Mouse (Mus musculus) liver, embryonic 14.5 days (tissue): ENCODE measurements at regions not wholly inside any gene's neighbourhood (a gene's known extent, or its start where the extent isn't known, plus 50 kb on each side); places are given as distances from the start of the nearest gene placed in this dataset.

Experiments
- ATAC-seq: fragments of 200-750 bp; cut with Nextera tagmentation; 2 replicates; pipeline ENCODE4 v1.8.0; 2017; ENCODE audit warnings: moderate number of reproducible peaks, mild to moderate bottlenecking, moderate library complexity; ENCODE audit not compliant: insufficient read depth
- DNase-seq, 3 experiments: peaks; one replicate each; pipeline ENCODE4 v3.0.0-alpha.2; 2012 to 2013; ENCODE audit warnings: low read depth in 3 of 3, low spot score in 3 of 3
- H3K27ac ChIP-seq: fragments of 300-500 bp; sonication (generic); 2 replicates; pipeline ENCODE4 v1.5.1; 2014; ENCODE audit warnings: moderate library complexity, mild to moderate bottlenecking, control low read depth, inconsistent platforms
- H3K27me3 ChIP-seq: fragments of 300-500 bp; sonication (generic); 2 replicates; pipeline ENCODE4 v1.6.1; 2014; ENCODE audit warnings: mild to moderate bottlenecking, low read length, moderate library complexity; ENCODE audit not compliant: control insufficient read depth, insufficient read depth
- H3K36me3 ChIP-seq: fragments of 300-500 bp; sonication (generic); replicated peaks from 2 replicates; pipeline ENCODE4 v1.6.1; 2014; ENCODE audit warnings: low read depth; ENCODE audit not compliant: control insufficient read depth, insufficient read depth
- H3K4me1 ChIP-seq, 2 experiments: fragments of 200-500 bp in 1 of 2; fragments of 300-500 bp in 1 of 2; sonication (generic) in 1 of 2; replicated peaks; 2 replicates each; pipeline ENCODE4 v1.6.1; 2012 to 2014; ENCODE audit warnings: antibody characterized with exemption in 1 of 2, inconsistent platforms in 1 of 2, low read length in 1 of 2; ENCODE audit not compliant: control insufficient read depth in 2 of 2, insufficient read depth in 2 of 2
- H3K4me2 ChIP-seq: fragments of 300-500 bp; sonication (generic); 2 replicates; pipeline ENCODE4 v1.6.1; 2014; ENCODE audit warnings: low read depth, mild to moderate bottlenecking, control low read depth, moderate library complexity
- H3K4me3 ChIP-seq, 2 experiments: fragments of 200-500 bp in 1 of 2; fragments of 300-500 bp in 1 of 2; sonication (generic) in 1 of 2; 2 replicates each; pipeline ENCODE4 v1.5.1; 2012 to 2014; ENCODE audit warnings: low read depth in 2 of 2, low read length in 2 of 2, mild to moderate bottlenecking in 2 of 2, control low read depth in 1 of 2, inconsistent platforms in 1 of 2, moderate library complexity in 1 of 2; ENCODE audit not compliant: insufficient read depth in 1 of 2
- H3K9ac ChIP-seq: fragments of 300-500 bp; sonication (generic); replicated peaks from 2 replicates; pipeline ENCODE4 v1.6.1; 2014; ENCODE audit warnings: mild to moderate bottlenecking, control low read depth, moderate library complexity
- H3K9me3 ChIP-seq: fragments of 300-500 bp; sonication (generic); 2 replicates; pipeline ENCODE4 v1.6.1; 2016; ENCODE audit warnings: low read length, mixed read lengths; ENCODE audit not compliant: control insufficient read depth
- CTCF ChIP-seq: IDR thresholded peaks from 2 replicates; pipeline ENCODE4 v1.5.1; 2016; ENCODE audit warnings: antibody characterized with exemption, low read depth, control low read depth
- EP300 ChIP-seq: IDR thresholded peaks from 2 replicates; pipeline ENCODE4 v1.6.1; 2016; ENCODE audit warnings: antibody characterized with exemption, low read depth
- WGBS: fragments of 180-500 bp; shearing (Covaris S2); extraction: QIAGEN DNeasy Blood & Tissue Kit; methylation state at CpG from one replicate; pipeline ENCODE4 v1.1.7; 2014; ENCODE audit not compliant: insufficient replicate concordance; 5-methylcytosine and 5-hydroxymethylcytosine counted together

GRCm38 (mm10) chr6:6457001-6457400 is 121.5 kb downstream of the Sem1 start:
- 64% methylated on average over 5 of the region's 5 CpGs for WGBS
- ATAC-seq: no peak
- no peak for TF ChIP-seq EP300
- TF ChIP-seq CTCF: no peak

GRCm38 (mm10) chr6:6455566-6455965 is 122.9 kb downstream of the Sem1 start:
- Histone ChIP-seq H3K27me3 (no peaks in the 10 kb centered on the region), H3K36me3 (no peaks in the 10 kb centered on the region), H3K4me2 (no peak overlapping the region), H3K4me1 (no peaks in the 10 kb centered on the region), H3K9ac (no peak overlapping the region), H3K4me3 (no peak overlapping the region), H3K9me3 (no peaks in the 10 kb centered on the region), H3K27ac (no peak overlapping the region)
- 72% methylated on average over 5 of the region's 5 CpGs for WGBS
- ATAC-seq: no peak
- DNase-seq: no peak
- TF ChIP-seq CTCF: no peak
- TF ChIP-seq EP300: no peak

More at GRCm38 (mm10) chr6:6457001-6457400, 121.5 kb downstream of the Sem1 start:
- no peak for DNase-seq
- Histone ChIP-seq H3K4me2 (no peak overlapping the region), H3K4me1 (no peaks in the 10 kb centered on the region), H3K27ac (no peak overlapping the region), H3K9ac (no peak overlapping the region), H3K9me3 (no peaks in the 10 kb centered on the region), H3K4me3 (no peak overlapping the region), H3K36me3 (no peaks in the 10 kb centered on the region), H3K27me3 (no peaks in the 10 kb centered on the region)

GRCm38 (mm10) chr6:6454396-6454795 is 124.1 kb downstream of the Sem1 start:
- no peaks in the 10 kb centered on the region for H3K4me1 ChIP-seq
- no peaks in the 10 kb centered on the region for H3K36me3 ChIP-seq
- no peak overlapping the region for H3K27ac ChIP-seq
- ATAC-seq (no peak), DNase-seq (no peak)
- 67% methylated on average over 2 of the region's 2 CpGs for WGBS
- no peak overlapping the region for H3K9ac ChIP-seq
- H3K4me2 ChIP-seq: no peak overlapping the region
- H3K27me3 ChIP-seq: no peaks in the 10 kb centered on the region
- no peaks in the 10 kb centered on the region for H3K9me3 ChIP-seq
- no peak for TF ChIP-seq CTCF
- TF ChIP-seq EP300: no peak
- no peak overlapping the region for H3K4me3 ChIP-seq

- Histone ChIP-seq H3K4me1 (no peaks in the 10 kb centered on the region), H3K27me3 (no peaks in the 10 kb centered on the region), H3K27ac (no peak overlapping the region), H3K36me3 (no peaks in the 10 kb centered on the region), H3K9ac (no peak overlapping the region), H3K9me3 (no peaks in the 10 kb centered on the region), H3K4me2 (no peak overlapping the region), H3K4me3 (no peak overlapping the region)
- DNase-seq: no peak
- TF ChIP-seq EP300 (no peak), CTCF (no peak)
- WGBS: 39% methylated on average over 3 of the region's 3 CpGs
- no peak for ATAC-seq
These were observed 143.6 kb downstream of the Sem1 start for GRCm38 (mm10) chr6:6434855-6435254.

- no peak overlapping the region for H3K4me3 ChIP-seq
- H3K4me2 ChIP-seq: no peak overlapping the region
- H3K36me3 ChIP-seq: no peaks in the 10 kb centered on the region
- H3K27me3 ChIP-seq: no peaks in the 10 kb centered on the region
- TF ChIP-seq CTCF: no peak
- TF ChIP-seq EP300: no peak
- 39% methylated on average over 5 of the region's 5 CpGs for WGBS
- ATAC-seq (no peak), DNase-seq (no peak)
- no peak overlapping the region for H3K27ac ChIP-seq
- no peaks in the 10 kb centered on the region for H3K4me1 ChIP-seq
- no peaks in the 10 kb centered on the region for H3K9me3 ChIP-seq
- no peak overlapping the region for H3K9ac ChIP-seq
These were observed 144.1 kb downstream of the Sem1 start for GRCm38 (mm10) chr6:6434261-6434802.
